In genomic region chr19:6529265-6529985, GRCm38 (mm10) we compare ENCODE assay signal across 9 mouse cellular contexts. TPM values are rescaled to one million over a fixed set of nuclear protein-coding genes. Genes with fewer than 3 reads are reported as not detected.
DNase-seq lines count a peak whose midpoint lies in the region; ATAC-seq lines count a peak whose summit lies in the region.
"Had no signal": no experiment of that assay in that cellular context is flagged by ENCODE, and none has a peak within 500 bp of the region (broad histone marks: within the 10 kb centered on the region; RNA-seq: fewer than 3 reads in every experiment).

No protein-coding gene starts in this region.

- H3K9ac ChIP-seq in liver, embryonic 11.5 days (ENCODE audit: low read depth, low read length): no peak overlapping the region
- H3K9ac ChIP-seq in neural tube, embryonic 14.5 days (replicated peaks; ENCODE audit: low read depth, low read length): no peak overlapping the region
- H3K9ac ChIP-seq: limb, embryonic 13.5 days had no signal

- no peak overlapping the region for H3K4me2 ChIP-seq in liver, embryonic 11.5 days
- peak overlapping the region; percentile 70; the same call in 1 of the 2 replicates for H3K4me2 ChIP-seq in neural tube, embryonic 14.5 days (ENCODE audit: low read depth, low read length)
- H3K4me2 ChIP-seq: limb, embryonic 13.5 days had no signal

- H3K27me3 ChIP-seq in liver, embryonic 11.5 days (replicated peaks; ENCODE audit: control insufficient read depth, insufficient read depth, low read length): peaks cover 55% of the 10 kb centered on the region
- no peaks in the 10 kb centered on the region for H3K27me3 ChIP-seq in neural tube, embryonic 14.5 days (ENCODE audit: control insufficient read depth, insufficient read depth, low read length)

- no peaks in the 10 kb centered on the region; the same call in 1 of the 2 replicates for H3K4me1 ChIP-seq in liver, embryonic 11.5 days (replicated peaks; ENCODE audit: control insufficient read depth, insufficient read depth, low read length)
- H3K4me1 ChIP-seq in neural tube, embryonic 14.5 days (ENCODE audit: control insufficient read depth, insufficient read depth, low read length): peaks cover 27% of the 10 kb centered on the region

- intact Hi-C loops in left cerebral cortex, postnatal 36 days (cut with DNase I): no loop called here

- WGBS in liver, embryonic 11.5 days: 62% methylated on average over 14 of the region's 14 CpGs
- 55% methylated on average over 14 of the region's 14 CpGs for WGBS in neural tube, embryonic 14.5 days

- no peak overlapping the region for H3K4me3 ChIP-seq in liver, embryonic 11.5 days (ENCODE audit: low read depth, low read length)
- H3K4me3 ChIP-seq in neural tube, embryonic 14.5 days (ENCODE audit: low read depth, low read length): no peak overlapping the region
- H3K4me3 ChIP-seq: limb, embryonic 13.5 days had no signal

- peak; percentile 18 for DNase-seq in liver
- no peak for DNase-seq in liver, embryonic 11.5 days (ENCODE audit: low spot score)
- DNase-seq in forelimb bud, embryonic 11.5 days (ENCODE audit: low read depth, low spot score): peak; percentile 55
- DNase-seq in kidney, postnatal 4 days: peak; percentile 51 to 68
- no peak for DNase-seq in urinary bladder, postnatal 14 days (ENCODE audit: low spot score)
- no peak for DNase-seq in left cerebral cortex, postnatal 36 days (ENCODE audit: low spot score in 2 of 2)
- no peak for DNase-seq in layer of hippocampus, adult 11-12 months (ENCODE audit: low spot score)

- H3K36me3 ChIP-seq in liver, embryonic 11.5 days (ENCODE audit: control insufficient read depth, insufficient read depth, low read length): no peaks in the 10 kb centered on the region
- H3K36me3 ChIP-seq in neural tube, embryonic 14.5 days (ENCODE audit: control insufficient read depth, insufficient read depth, low read length): peaks cover 10% of the 10 kb centered on the region
- H3K36me3 ChIP-seq: limb, embryonic 13.5 days had no signal

- no peak overlapping the region for H3K27ac ChIP-seq in liver, embryonic 11.5 days (ENCODE audit: low read depth, low read length)
- no peak overlapping the region for H3K27ac ChIP-seq in neural tube, embryonic 14.5 days (ENCODE audit: low read depth, low read length)
- H3K27ac ChIP-seq: limb, embryonic 13.5 days had no signal

- no peaks in the 10 kb centered on the region for H3K9me3 ChIP-seq in liver, embryonic 11.5 days (ENCODE audit: control insufficient read depth, low read length)
- no peaks in the 10 kb centered on the region for H3K9me3 ChIP-seq in neural tube, embryonic 14.5 days (ENCODE audit: control insufficient read depth, low read length)
- H3K9me3 ChIP-seq: limb, embryonic 13.5 days had no signal

- ATAC-seq in liver, embryonic 11.5 days (replicated peaks; ENCODE audit: low FRiP score): no peak
- peak; percentile 33; the same call in 1 of the 2 replicates for ATAC-seq in neural tube, embryonic 14.5 days (ENCODE audit: low read depth)

RNA-seq across cellular contexts. Expression of gene Slc22a12, which starts 13.4 kb away (rescaled TPM):
- polyA plus RNA-seq in liver, embryonic 11.5 days (2014; fragmentation: Nextera tagmentation; extraction: Ambion mirVana): not detected in 2 replicates
- 0.11 TPM in 1 of 2 replicates, not detected in the other for polyA plus RNA-seq in neural tube, embryonic 14.5 days (2014; fragmentation: Nextera tagmentation; extraction: Ambion mirVana)
- total RNA-seq in left cerebral cortex, postnatal 36 days (2021): under 1 TPM; 0.25 to 0.50 TPM
- polyA plus RNA-seq: limb, embryonic 13.5 days had no signal

Comparison
In these comparisons a context has a peak if more than half of its experiments do, and no peak if none do; other contexts are left out.
1. DNase-seq: peak in liver (single experiment), forelimb bud, embryonic 11.5 days (single experiment) and kidney, postnatal 4 days (2 of 2); none in liver, embryonic 11.5 days (single experiment), urinary bladder, postnatal 14 days (single experiment), left cerebral cortex, postnatal 36 days (0 of 2) and layer of hippocampus, adult 11-12 months (single experiment).